Mouse (Mus musculus) CH12F3 (cell line): ENCODE data around the gene Cfdp1.

Experiments
- in situ Hi-C: fragments of 300-500 bp; cut with MboI; formaldehyde crosslinking; loops from 2 replicates; pipeline ENCODE4 v1.14.3; 2020; ENCODE audit warnings: low sequenced_read_pairs

Cfdp1 gene

GRCm38 (mm10) chr8:111853861-111854501 is at the start of gene Cfdp1:
Gene Cfdp1, minus strand, starts transcription at chr8:111854291.
- in situ Hi-C loops, result no loop called here

GRCm38 (mm10) chr8:111902080-111902479 is 48.0 kb upstream of the Cfdp1 start:
- in situ Hi-C loops, result no loop called here

GRCm38 (mm10) chr8:111898586-111898985 is 44.5 kb upstream of the Cfdp1 start:
- in situ Hi-C loops, result no loop called here

GRCm38 (mm10) chr8:111894955-111895354 is 40.9 kb upstream of the Cfdp1 start:
- in situ Hi-C loops, result no loop called here

DNA sequence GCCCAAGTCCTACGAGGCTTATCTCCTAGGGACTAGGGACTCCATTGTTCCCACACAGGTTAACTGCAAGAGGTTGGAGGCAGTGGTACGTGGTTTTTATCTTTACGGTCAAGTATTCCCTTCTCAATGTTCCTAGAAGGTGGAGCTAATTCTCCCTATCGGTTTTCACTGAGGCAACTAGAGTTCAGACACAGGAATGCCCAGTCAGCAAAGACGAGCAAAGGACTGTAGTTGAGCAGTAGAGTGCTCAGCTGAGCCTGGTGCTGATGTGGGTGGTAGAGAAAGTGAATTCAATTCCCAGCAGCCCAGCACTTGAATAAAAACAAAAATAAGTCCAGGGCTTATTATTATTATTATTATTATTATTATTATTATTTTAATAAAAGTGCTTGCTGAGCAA is 38.5 kb upstream of the Cfdp1 start:
- in situ Hi-C loops, result no loop called here

- in situ Hi-C loops, result no loop called here
These were observed 37.9 kb upstream of the Cfdp1 start for GRCm38 (mm10) chr8:111891983-111892382.

- in situ Hi-C loops, result no loop called here
These were observed 36.8 kb upstream of the Cfdp1 start for GRCm38 (mm10) chr8:111890911-111891303.

GRCm38 (mm10) chr8:111889931-111890910 is 36.1 kb upstream of the Cfdp1 start:
- in situ Hi-C loops, result no loop called here

DNA sequence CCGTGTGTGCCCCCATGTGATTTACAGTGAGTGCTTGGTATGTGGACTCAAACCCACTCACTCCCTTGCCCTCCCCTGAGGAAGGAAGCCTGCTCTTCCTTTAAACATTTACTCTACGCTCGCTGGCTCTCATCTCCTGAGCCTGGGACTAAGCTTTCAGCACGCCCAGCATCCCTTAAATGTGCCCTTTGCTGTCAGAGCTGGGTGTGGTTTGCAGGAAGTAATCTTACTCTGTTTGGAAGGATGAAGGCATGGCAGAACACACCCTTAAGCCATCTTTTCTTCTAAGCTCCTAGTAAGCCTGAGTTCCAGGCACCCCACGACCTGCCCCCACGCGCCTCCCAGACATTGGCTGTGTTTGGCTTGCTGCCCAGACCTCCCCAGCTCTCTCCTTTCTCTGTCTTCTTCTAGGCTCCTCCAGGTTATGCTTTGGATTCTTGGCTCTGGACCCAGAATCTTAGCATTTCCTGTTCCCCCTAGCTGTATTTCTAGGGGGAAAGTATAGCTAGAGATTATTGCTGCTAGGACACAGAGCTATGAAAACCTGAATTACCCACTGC is 34.1 kb upstream of the Cfdp1 start:
- in situ Hi-C loops, result no loop called here

DNA sequence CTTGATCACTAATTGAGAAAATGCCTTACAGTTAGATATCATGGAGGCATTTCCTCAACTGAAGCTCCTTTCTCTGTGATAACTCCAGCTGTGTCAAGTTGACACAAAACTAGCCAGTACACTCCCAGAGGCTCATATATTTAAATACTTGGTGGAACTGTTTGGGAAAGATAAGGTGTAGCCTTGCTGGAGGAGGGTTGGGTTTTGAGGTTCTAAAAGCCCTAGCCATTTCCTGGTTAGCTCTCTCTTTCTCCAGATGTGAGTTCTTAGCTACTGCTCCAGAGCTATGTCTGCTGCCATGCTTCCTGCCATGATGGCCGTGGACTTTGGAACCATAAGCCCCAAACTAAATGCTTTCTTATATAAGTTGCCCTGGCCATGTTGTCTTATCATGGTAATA is 33.4 kb upstream of the Cfdp1 start:
- in situ Hi-C loops, result no loop called here

DNA sequence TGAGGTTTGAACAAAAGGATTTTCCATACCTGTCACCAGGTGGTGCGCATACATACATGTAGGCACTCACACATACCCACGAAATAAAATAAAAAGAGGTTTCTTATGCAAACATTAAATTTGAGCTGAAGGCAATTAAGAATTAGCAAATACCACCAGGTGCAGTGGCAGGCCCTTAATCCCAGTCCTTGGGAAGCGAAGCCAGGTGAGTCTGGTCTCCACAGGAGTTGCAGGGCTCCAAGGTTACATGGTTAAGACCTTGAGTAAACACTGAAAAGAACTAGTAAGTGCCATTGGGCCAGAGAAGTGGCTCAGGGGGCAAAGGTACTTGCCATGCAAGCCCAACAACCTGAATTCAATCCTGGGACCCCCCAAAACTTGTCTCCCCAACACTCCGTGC is 29.5 kb upstream of the Cfdp1 start:
- in situ Hi-C loops, result no loop called here

DNA sequence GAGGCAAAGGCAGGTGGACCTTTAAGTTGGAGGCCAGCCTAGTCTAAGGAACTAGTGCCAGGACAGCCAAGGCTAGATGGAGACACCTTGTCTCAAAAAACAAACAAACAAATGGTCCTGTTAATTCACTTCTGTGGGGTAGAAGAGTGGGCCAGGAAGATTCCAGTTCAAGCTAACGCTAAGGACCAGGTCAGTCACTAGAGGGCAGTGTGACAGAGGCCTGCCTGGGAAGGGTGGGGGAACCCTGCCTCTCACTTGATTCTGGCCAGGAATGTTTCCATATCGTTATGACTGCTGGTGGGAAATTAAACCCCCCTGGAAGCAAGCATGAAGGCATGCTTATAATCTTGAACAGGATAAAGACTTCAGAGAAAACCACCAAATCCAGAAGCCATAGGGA is 27.5 kb upstream of the Cfdp1 start:
- in situ Hi-C loops, result no loop called here

GRCm38 (mm10) chr8:111877711-111878110 is 23.6 kb upstream of the Cfdp1 start:
- in situ Hi-C loops, result no loop called here

DNA sequence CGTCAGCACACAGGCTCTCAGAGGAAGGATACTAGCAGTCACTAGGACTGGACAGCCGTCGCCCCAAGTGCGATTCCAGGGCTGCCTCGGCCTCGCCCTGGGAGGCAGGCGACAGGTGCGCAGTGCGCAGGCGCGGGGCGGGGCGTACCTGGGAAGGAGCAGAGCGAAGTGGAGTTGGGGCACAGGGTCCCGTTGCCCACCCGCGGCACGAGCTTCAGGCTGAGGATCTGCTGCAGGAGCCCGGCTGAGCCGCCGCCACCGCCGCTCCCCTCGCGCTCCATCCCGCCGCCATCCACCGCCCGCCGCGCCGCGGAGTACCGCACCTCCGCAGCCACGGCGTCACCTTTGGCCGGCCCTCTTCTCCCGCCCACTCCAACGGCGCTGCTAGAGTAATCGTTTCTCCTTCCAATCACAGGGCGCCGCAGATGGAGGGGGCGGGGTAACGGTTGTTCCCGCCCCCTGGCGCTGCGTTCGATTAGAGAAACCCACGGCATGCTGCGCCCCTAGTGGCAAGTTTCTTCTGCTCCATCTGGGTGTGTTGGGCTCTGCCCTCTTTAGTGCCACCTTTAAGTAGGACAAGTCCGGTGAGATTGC is 22.4 kb upstream of the Cfdp1 start, which contains the start of gene Tmem170:
Gene Tmem170 (minus strand): TSS at position 396 of the 594 bp plus-strand sequence.
- in situ Hi-C loops, result no loop called here

DNA sequence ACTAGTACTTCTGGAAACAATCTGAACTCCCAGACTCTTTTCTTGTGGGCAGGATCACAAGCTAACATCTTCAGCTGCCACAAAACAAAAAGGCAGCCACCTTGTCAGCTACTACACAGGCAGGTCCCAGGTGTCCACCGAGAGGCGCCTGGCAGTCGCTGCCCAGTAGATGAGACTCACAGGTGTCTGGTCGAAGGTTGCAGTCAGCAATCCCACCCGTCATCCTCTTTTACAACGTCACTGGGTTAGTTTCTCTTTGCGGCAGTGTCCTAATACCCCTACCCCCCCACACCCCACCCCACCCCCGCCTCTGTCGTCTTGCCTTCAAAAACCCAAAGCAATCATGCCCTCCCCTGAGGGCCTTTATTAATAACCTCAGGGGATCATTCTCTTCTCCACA is 21.7 kb upstream of the Cfdp1 start:
- in situ Hi-C loops, result no loop called here

- in situ Hi-C loops, result no loop called here
These were observed 17.2 kb upstream of the Cfdp1 start for GRCm38 (mm10) chr8:111871278-111871677.

GRCm38 (mm10) chr8:111870379-111870778 is 16.3 kb upstream of the Cfdp1 start:
- in situ Hi-C loops, result no loop called here

- in situ Hi-C loops, result no loop called here
These were observed 14.6 kb upstream of the Cfdp1 start for GRCm38 (mm10) chr8:111868664-111869063.

- in situ Hi-C loops, result no loop called here
These were observed 11.8 kb upstream of the Cfdp1 start for GRCm38 (mm10) chr8:111865857-111866256.

- in situ Hi-C loops, result no loop called here
These were observed 11.2 kb upstream of the Cfdp1 start for GRCm38 (mm10) chr8:111865130-111865852.

DNA sequence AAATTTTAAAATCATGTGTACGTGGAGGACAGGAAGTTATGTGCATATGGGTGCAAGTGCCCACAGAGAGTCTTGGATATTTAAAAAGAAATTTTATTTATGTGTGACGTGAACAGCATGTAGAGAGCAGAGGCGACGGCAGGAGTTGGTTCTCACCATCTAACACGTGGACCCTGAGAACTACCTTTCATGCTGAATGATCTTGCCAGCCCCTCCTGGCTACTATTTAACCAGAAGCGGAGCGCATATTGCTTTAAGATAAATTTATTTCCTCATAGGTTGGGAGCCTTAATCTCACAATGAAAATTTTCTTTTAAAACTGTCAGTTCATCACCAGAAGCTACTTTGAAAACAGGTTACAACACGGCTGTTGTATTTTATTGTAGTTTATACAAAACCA is 10.6 kb upstream of the Cfdp1 start:
- in situ Hi-C loops, result no loop called here
